Mouse (Mus musculus) bone marrow, adult 2 months (tissue): ENCODE measurements around the gene Ehd1. TPM values are rescaled to one million over a fixed set of nuclear protein-coding genes. Genes with fewer than 3 reads are reported as not detected.
A peak's percentile ranks its signal among the peaks of the same experiment; 100 is the strongest.

Source experiments
- H3K27ac ChIP-seq: fragments of 200-500 bp; 2 replicates; pipeline ENCODE4 v1.5.1; 2012; ENCODE audit warnings: low read depth, mild to moderate bottlenecking, control low read depth, inconsistent platforms, low read length; ENCODE audit not compliant: control insufficient read depth, poor library complexity, insufficient read depth
- H3K4me1 ChIP-seq: fragments of 200-500 bp; 2 replicates; pipeline ENCODE4 v1.6.1; 2011; ENCODE audit warnings: low read length; ENCODE audit not compliant: control insufficient read depth, insufficient read depth
- H3K4me3 ChIP-seq: fragments of 200-500 bp; replicated peaks from 2 replicates; pipeline ENCODE3; 2011; ENCODE audit warnings: mild to moderate bottlenecking, low read depth, low read length, control low read depth; ENCODE audit not compliant: control insufficient read depth
- CTCF ChIP-seq: fragments of 200-500 bp; IDR thresholded peaks from 2 replicates; pipeline ENCODE4 v1.5.1; 2011; ENCODE audit warnings: low read length, control low read depth; ENCODE audit not compliant: control insufficient read depth, insufficient read depth
- POLR2A ChIP-seq: fragments of 200-500 bp; IDR thresholded peaks from 2 replicates; pipeline ENCODE4 v1.6.1; 2011; ENCODE audit warnings: low read depth, mild to moderate bottlenecking, control low read depth, low read length, borderline replicate concordance; ENCODE audit not compliant: control insufficient read depth
- WGBS: fragments of 180-500 bp; shearing (Covaris S2); methylation state at CpG from one replicate; pipeline ENCODE4 v1.1.7; 2018; 5-methylcytosine and 5-hydroxymethylcytosine counted together
- polyA plus RNA-seq: library from polyadenylated mRNA; stranded (reverse); fragments of >200 nt; gene quantifications from 2 replicates; pipeline ENCODE4 v1.2.4, GENCODE M21; 2011; ENCODE audit warnings: low replicate concordance; ENCODE audit not compliant: missing spikeins, insufficient read depth, insufficient read length

Ehd1 gene
- polyA plus RNA-seq, 1 experiment: 63.1 TPM

- H3K4me1 ChIP-seq: peaks cover 2% of the 10 kb centered on the region; the same call in 1 of the 2 replicates
Observed at GRCm38 (mm10) chr19:6331719-6332516, 55.4 kb downstream of the Ehd1 start.

DNA sequence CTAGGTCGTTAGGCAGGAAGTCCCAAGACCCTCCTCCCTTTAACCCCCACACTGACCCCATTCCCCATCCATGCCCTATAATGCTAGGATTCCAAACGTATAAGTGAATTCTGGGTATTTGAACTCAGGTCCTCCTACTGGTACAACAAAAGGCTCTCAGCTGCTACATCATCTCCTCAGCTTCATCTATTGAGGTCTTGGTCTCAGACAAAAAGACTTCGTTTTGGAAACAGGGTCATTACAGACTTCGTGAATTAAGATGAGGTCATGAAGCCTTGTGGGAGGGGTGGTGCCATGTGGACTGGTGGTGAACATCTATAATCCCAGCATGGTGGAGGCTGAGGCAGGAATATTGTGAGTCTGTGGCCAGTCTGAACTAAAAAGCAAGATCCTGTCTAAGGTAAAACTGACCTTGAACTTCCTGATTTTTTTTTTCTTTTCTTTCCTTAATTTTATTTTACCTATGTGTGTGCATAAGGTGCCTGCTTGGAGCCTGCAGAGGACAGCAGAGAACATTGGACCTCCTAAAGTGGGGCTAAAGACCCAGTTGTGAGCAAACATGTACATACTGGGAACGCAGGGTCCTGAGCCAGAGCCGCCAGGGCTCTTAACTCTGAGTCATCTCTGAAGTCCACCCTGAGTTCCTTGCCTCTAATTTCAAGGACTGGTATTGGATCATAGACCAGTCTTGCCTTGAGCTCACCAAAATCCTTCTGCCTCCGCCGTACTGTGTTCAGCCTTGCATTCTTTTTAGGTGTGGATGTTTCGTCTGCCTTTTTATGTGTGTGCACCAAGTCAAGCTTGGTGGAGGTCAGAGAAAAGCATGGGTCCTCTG is 57.5 kb downstream of the Ehd1 start:
- 53% methylated on average over 9 of the region's 9 CpGs for WGBS
- Histone ChIP-seq H3K27ac (peak overlapping the region; percentile 16; the same call in 1 of the 2 replicates), H3K4me1 (peaks cover 2% of the 10 kb centered on the region; the same call in 1 of the 2 replicates), H3K4me3 (peak overlapping the region; percentile 73)
- TF ChIP-seq CTCF (no peak), POLR2A (no peak)

More at GRCm38 (mm10) chr19:6331719-6332516, 55.4 kb downstream of the Ehd1 start:
- TF ChIP-seq POLR2A (no peak), CTCF (peak; percentile 37)
- WGBS: 24% methylated on average over 13 of the region's 13 CpGs
- Histone ChIP-seq H3K27ac (peak overlapping the region; percentile 2; the same call in 1 of the 2 replicates), H3K4me3 (peak overlapping the region; percentile 23)

DNA sequence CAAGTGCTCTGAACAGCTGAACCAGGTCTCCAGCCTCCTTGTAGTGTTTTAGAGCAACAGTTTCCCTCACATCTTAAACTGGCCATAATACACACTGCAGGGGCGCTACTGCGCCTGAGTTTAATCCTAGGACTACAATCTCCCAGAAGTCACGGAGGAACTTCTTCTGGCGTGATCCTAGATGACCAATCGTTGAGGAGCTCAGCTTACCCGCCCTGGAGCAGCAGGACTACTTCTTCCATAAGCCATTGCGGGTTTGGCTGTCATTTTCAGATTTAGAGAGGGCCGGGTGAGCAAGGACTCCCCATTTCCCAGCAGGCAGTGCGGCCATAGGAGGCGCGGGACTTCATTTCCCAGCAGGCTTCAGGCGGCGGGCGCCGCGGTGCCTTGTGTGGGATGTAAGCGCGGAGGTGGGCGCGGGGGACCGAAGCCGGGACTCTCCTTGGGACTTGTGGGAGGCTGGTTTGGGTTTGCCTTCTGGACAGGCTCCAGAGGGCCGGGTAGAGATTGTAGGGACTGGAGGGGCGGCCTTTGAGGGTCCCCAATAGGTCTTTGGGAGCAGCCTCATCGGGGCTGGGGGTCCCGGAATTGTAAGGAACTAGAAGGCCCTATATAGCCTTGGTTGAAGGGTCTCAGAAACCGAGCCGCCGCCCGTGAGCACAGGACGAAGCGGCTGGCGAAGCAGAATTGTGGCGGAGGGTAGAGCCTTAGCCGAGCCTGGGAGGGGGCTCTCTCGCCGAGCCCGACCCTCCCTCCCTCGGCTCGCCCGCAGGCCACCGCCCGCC is 58.3 kb downstream of the Ehd1 start, which contains the start of gene Men1:
TSS of gene Men1 (plus strand) at position 307 of the 785 bp plus-strand sequence.
- Histone ChIP-seq H3K4me1 (peaks cover 2% of the 10 kb centered on the region; the same call in 1 of the 2 replicates), H3K4me3 (peak within 1 kb of the TSS; percentile 73), H3K27ac (peak within 1 kb of the TSS; percentile 65)
- peak; percentile 35; the same call in 1 of the 2 replicates for TF ChIP-seq POLR2A
- TF ChIP-seq CTCF: no peak
- WGBS: under 1% methylated on average over 43 of the region's 43 CpGs

GRCm38 (mm10) chr19:6335458-6335827 is 58.9 kb downstream of the Ehd1 start:
- Histone ChIP-seq H3K27ac (peak overlapping the region; percentile 65), H3K4me3 (peak overlapping the region; percentile 73), H3K4me1 (peaks cover 3% of the 10 kb centered on the region; the same call in 1 of the 2 replicates)
- WGBS: under 1% methylated on average over 25 of the region's 25 CpGs
- no peak for TF ChIP-seq CTCF
- TF ChIP-seq POLR2A: peak; percentile 30; the same call in 1 of the 2 replicates

- H3K4me1 ChIP-seq: peaks cover 1% of the 10 kb centered on the region; the same call in 1 of the 2 replicates
- TF ChIP-seq CTCF (no peak), POLR2A (no peak)
- H3K27ac ChIP-seq: no peak overlapping the region
- no peak overlapping the region for H3K4me3 ChIP-seq
- 92% methylated on average over 10 of the region's 10 CpGs for WGBS
Observed at GRCm38 (mm10) chr19:6336920-6337319, 60.4 kb downstream of the Ehd1 start.

- 93% methylated on average over 7 of the region's 7 CpGs for WGBS
- H3K4me1 ChIP-seq: peaks cover 4% of the 10 kb centered on the region; the same call in 1 of the 2 replicates
- no peak overlapping the region for H3K27ac ChIP-seq
- TF ChIP-seq CTCF: no peak
- TF ChIP-seq POLR2A: no peak
- H3K4me3 ChIP-seq: no peak overlapping the region
Observed at GRCm38 (mm10) chr19:6338171-6338570, 61.6 kb downstream of the Ehd1 start.

GRCm38 (mm10) chr19:6338716-6339115 is 62.2 kb downstream of the Ehd1 start:
- WGBS: 92% methylated on average over 11 of the region's 11 CpGs
- Histone ChIP-seq H3K4me3 (no peak overlapping the region), H3K27ac (no peak overlapping the region), H3K4me1 (peaks cover 7% of the 10 kb centered on the region)
- TF ChIP-seq POLR2A (no peak), CTCF (no peak)

DNA sequence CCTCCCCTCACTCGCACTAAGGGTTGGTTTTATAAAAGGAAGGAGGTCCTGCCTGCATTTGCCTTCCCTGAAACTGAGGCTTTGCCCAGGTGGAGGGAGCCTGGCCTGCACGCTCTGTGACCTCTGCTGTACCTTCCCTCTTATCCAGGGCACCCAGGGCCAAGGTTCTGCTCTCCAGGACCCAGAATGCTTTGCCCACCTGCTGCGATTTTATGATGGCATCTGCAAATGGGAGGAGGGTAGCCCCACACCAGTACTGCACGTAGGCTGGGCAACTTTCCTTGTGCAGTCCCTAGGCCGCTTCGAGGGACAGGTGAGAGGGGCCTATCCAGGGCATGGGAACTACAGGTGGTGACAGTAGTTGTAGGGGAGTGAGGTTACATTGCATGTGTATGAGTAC is 62.7 kb downstream of the Ehd1 start:
- 85% methylated on average over 6 of the region's 6 CpGs for WGBS
- Histone ChIP-seq H3K4me3 (no peak overlapping the region), H3K4me1 (peaks cover 7% of the 10 kb centered on the region), H3K27ac (no peak overlapping the region)
- TF ChIP-seq CTCF: no peak
- TF ChIP-seq POLR2A: no peak
